Mouse (Mus musculus) megakaryocyte, embryonic 14.5 days (primary cell): ENCODE data around the gene Luzp1. TPM values are rescaled to one million over a fixed set of nuclear protein-coding genes. Genes with fewer than 3 reads are reported as not detected.

Source experiments
- H3K27me3 ChIP-seq: replicated peaks from 2 replicates; pipeline ENCODE3; 2012; ENCODE audit warnings: inconsistent platforms
- H3K36me3 ChIP-seq: replicated peaks from 2 replicates; pipeline ENCODE3; 2012; ENCODE audit warnings: low read length, inconsistent platforms, mixed read lengths
- H3K4me1 ChIP-seq: 2 replicates; pipeline ENCODE4 v1.6.1; 2012; ENCODE audit warnings: inconsistent platforms
- H3K4me3 ChIP-seq: replicated peaks from 2 replicates; pipeline ENCODE3; 2012; ENCODE audit warnings: moderate library complexity, mild to moderate bottlenecking, inconsistent platforms
- H3K9me3 ChIP-seq: 2 replicates; pipeline ENCODE4 v1.6.1; 2012; ENCODE audit warnings: inconsistent platforms
- FLI1 ChIP-seq: IDR thresholded peaks from 2 replicates; pipeline ENCODE4 v1.6.1; 2012; ENCODE audit warnings: low read length, inconsistent platforms, mixed read lengths
- GATA1 ChIP-seq: IDR thresholded peaks from 3 replicates; pipeline ENCODE4 v1.6.1; 2012; ENCODE audit warnings: mixed read lengths, low read length, inconsistent platforms, borderline replicate concordance
- polyA plus RNA-seq: library from polyadenylated mRNA; stranded (reverse); fragments of >175 nt; gene quantifications from 2 replicates; pipeline ENCODE4 v1.2.3, GENCODE M21; 2012; ENCODE audit warnings: low replicate concordance; ENCODE audit not compliant: insufficient read depth

The Luzp1 gene
- polyA plus RNA-seq, 1 experiment: 0.11 TPM

GRCm38 (mm10) chr4:136444561-136444960, 25.0 kb upstream of the Luzp1 start:
- no peak overlapping the region for H3K4me3 ChIP-seq
- peaks cover 40% of the 10 kb centered on the region for H3K27me3 ChIP-seq
- no peaks in the 10 kb centered on the region for H3K9me3 ChIP-seq
- 0 out of 2 replicates have a peak, but pooled peaks cover 3% of the 10 kb centered on the region for H3K4me1 ChIP-seq
- TF ChIP-seq GATA1 (no peak), FLI1 (no peak)
- H3K36me3 ChIP-seq: no peaks in the 10 kb centered on the region

- peaks cover 1% of the 10 kb centered on the region for H3K4me1 ChIP-seq
- peaks cover 28% of the 10 kb centered on the region for H3K27me3 ChIP-seq
- TF ChIP-seq GATA1 (no peak), FLI1 (no peak)
- no peaks in the 10 kb centered on the region for H3K36me3 ChIP-seq
- H3K4me3 ChIP-seq: no peak overlapping the region
- no peaks in the 10 kb centered on the region for H3K9me3 ChIP-seq
Observed at GRCm38 (mm10) chr4:136449795-136450194, 19.8 kb upstream of the Luzp1 start.

GRCm38 (mm10) chr4:136450271-136450670, 19.3 kb upstream of the Luzp1 start:
- H3K36me3 ChIP-seq: no peaks in the 10 kb centered on the region
- H3K4me3 ChIP-seq: no peak overlapping the region
- H3K27me3 ChIP-seq: peaks cover 28% of the 10 kb centered on the region
- peaks cover 5% of the 10 kb centered on the region for H3K4me1 ChIP-seq
- TF ChIP-seq FLI1 (no peak), GATA1 (no peak)
- no peaks in the 10 kb centered on the region for H3K9me3 ChIP-seq

- Histone ChIP-seq H3K36me3 (no peaks in the 10 kb centered on the region), H3K9me3 (no peaks in the 10 kb centered on the region), H3K27me3 (peaks cover 27% of the 10 kb centered on the region), H3K4me3 (no peak overlapping the region), H3K4me1 (peaks cover 5% of the 10 kb centered on the region)
- no peak for TF ChIP-seq GATA1
- no peak for TF ChIP-seq FLI1
Observed at GRCm38 (mm10) chr4:136451564-136451963, 18.0 kb upstream of the Luzp1 start.

- Histone ChIP-seq H3K4me1 (peaks cover 5% of the 10 kb centered on the region), H3K36me3 (no peaks in the 10 kb centered on the region), H3K4me3 (no peak overlapping the region), H3K9me3 (no peaks in the 10 kb centered on the region), H3K27me3 (peaks cover 28% of the 10 kb centered on the region)
- TF ChIP-seq GATA1: no peak
- no peak for TF ChIP-seq FLI1
Observed at GRCm38 (mm10) chr4:136452286-136452685, 17.3 kb upstream of the Luzp1 start.

DNA sequence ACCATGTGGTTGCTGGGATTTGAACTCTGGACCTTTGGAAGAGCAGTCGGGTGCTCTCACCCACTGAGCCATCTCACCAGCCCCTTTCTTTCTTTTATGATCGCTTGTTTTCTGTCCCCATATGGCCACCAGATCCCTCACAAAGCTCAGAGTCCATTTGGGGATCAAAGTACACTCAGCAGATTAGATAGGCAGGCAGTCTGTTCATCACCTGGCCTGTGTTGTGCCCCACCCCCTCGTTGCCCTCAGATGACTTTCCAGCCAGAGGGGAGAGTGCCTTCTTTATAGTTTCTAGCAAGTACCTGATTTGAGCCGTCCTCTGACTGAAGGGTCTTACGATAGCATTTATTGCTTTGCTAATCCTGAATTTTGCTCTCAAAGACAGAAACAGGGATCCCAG, 16.8 kb upstream of the Luzp1 start:
- no peak overlapping the region for H3K4me3 ChIP-seq
- H3K4me1 ChIP-seq: peaks cover 5% of the 10 kb centered on the region
- TF ChIP-seq FLI1 (no peak), GATA1 (no peak)
- no peaks in the 10 kb centered on the region for H3K9me3 ChIP-seq
- H3K36me3 ChIP-seq: no peaks in the 10 kb centered on the region
- peaks cover 25% of the 10 kb centered on the region for H3K27me3 ChIP-seq

- H3K27me3 ChIP-seq: peaks cover 28% of the 10 kb centered on the region
- H3K4me1 ChIP-seq: peaks cover 12% of the 10 kb centered on the region
- no peaks in the 10 kb centered on the region for H3K36me3 ChIP-seq
- no peak for TF ChIP-seq FLI1
- TF ChIP-seq GATA1: no peak
- H3K9me3 ChIP-seq: no peaks in the 10 kb centered on the region
- H3K4me3 ChIP-seq: peak overlapping the region; percentile 90
Observed at GRCm38 (mm10) chr4:136454850-136455260, 14.7 kb upstream of the Luzp1 start.

DNA sequence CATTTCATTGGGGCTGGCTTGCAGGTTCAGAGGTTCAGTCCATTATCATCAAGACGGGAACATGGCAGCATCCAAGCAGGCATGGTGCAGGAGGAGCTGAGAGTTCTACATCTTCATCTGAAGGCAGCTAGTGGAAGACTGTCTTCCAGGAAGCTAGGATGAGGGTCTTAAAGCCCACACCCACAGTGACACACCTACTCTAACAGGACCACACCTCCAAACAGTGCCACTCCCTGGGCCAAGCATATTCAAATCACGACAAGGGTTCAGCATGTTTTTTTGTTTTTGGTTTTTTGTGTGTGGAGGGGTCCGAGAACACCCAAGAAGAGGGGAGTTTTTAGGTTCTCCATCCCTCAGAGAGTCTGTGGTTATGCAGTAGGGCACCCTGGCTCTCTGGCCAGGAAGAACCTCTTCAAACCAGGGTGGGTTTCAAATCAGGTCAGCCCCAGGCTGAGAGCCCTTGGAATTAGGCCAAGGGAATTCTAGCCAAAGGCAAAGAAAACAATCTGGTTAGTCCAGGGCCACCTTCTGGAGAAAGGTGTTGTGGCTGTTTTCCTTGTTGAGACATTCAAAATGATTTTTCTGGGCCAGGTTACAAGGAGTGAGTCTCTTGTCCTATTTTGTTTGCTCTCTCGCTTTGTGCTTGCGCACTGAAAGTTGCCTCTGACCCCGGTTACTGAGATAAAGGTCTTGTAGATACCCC, 12.9 kb upstream of the Luzp1 start:
- Histone ChIP-seq H3K4me3 (no peak overlapping the region), H3K4me1 (peaks cover 12% of the 10 kb centered on the region), H3K9me3 (peaks cover 2% of the 10 kb centered on the region; the same call in 1 of the 2 replicates), H3K27me3 (peaks cover 35% of the 10 kb centered on the region), H3K36me3 (no peaks in the 10 kb centered on the region)
- TF ChIP-seq FLI1: no peak
- TF ChIP-seq GATA1: no peak

- TF ChIP-seq GATA1 (no peak), FLI1 (no peak)
- H3K36me3 ChIP-seq: no peaks in the 10 kb centered on the region
- H3K9me3 ChIP-seq: peaks cover 2% of the 10 kb centered on the region; the same call in 1 of the 2 replicates
- H3K4me1 ChIP-seq: peaks cover 28% of the 10 kb centered on the region
- H3K4me3 ChIP-seq: no peak overlapping the region
- peaks cover 42% of the 10 kb centered on the region for H3K27me3 ChIP-seq
Observed at GRCm38 (mm10) chr4:136458276-136458675, 11.3 kb upstream of the Luzp1 start.

DNA sequence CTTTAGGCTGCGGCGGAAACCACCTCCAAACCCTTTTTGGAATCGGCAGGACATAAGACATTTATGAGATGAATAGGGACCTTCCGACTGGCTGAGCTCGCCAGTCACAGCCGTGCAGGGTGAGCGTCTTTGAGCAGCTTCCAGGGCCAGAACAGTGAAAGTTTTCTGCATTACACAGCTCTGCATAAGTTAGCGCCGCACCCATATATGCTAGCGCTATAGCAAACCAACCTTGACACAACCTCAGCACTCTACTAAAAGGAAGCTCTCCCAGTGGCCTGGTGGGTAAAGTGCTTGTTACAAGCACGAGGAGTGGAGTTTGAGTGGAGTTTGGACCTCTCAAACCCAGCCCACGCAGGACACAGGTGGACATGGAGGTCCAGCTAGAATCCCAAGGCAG, 10.4 kb upstream of the Luzp1 start:
- Histone ChIP-seq H3K36me3 (no peaks in the 10 kb centered on the region), H3K27me3 (peaks cover 40% of the 10 kb centered on the region), H3K4me3 (no peak overlapping the region), H3K9me3 (peaks cover 2% of the 10 kb centered on the region; the same call in 1 of the 2 replicates), H3K4me1 (peaks cover 36% of the 10 kb centered on the region)
- TF ChIP-seq FLI1 (no peak), GATA1 (no peak)

DNA sequence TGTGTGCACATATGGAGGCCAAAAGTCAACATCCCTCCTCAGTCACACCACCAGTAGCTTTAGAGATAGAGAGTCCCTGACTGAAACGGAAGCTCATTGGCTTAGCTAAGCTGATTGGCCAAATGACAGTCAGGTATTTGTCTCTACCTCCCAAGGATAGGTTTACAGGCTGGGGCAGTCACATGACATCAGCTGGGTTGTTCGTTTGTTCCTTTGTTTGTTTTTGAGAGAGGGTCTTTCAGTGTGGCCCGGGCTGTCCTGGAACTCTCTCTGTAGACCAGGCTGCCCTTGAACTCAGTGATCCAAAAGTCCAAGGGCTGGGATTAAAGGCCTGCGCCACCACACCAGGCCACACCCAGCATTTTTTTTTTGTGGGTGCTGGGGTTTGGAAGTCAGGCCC, 8.4 kb upstream of the Luzp1 start:
- Histone ChIP-seq H3K36me3 (no peaks in the 10 kb centered on the region), H3K27me3 (peaks cover 37% of the 10 kb centered on the region), H3K4me1 (peaks cover 38% of the 10 kb centered on the region), H3K9me3 (peaks cover 2% of the 10 kb centered on the region; the same call in 1 of the 2 replicates), H3K4me3 (no peak overlapping the region)
- no peak for TF ChIP-seq GATA1
- no peak for TF ChIP-seq FLI1
